Mouse (Mus musculus) C2C12 (cell line): ENCODE results near the gene Phkb.

ENCODE experiments used
- CEBPB ChIP-seq: IDR thresholded peaks from one replicate; pipeline ENCODE4 v1.6.1; 2011; ENCODE audit warnings: low read depth, mild to moderate bottlenecking, control low read depth, moderate library complexity
- CTCF ChIP-seq: IDR thresholded peaks from one replicate; pipeline ENCODE4 v1.5.1; 2011; ENCODE audit not compliant: control insufficient read depth, insufficient read depth, insufficient read length
- MAX ChIP-seq: IDR thresholded peaks from one replicate; pipeline ENCODE4 v1.6.1; 2011; ENCODE audit warnings: mild to moderate bottlenecking, control low read depth
- MYOD1 ChIP-seq: IDR thresholded peaks from one replicate; pipeline ENCODE4 v1.6.1; 2011; ENCODE audit warnings: low read depth; ENCODE audit not compliant: control insufficient read depth, insufficient read length
- MYOG ChIP-seq: IDR thresholded peaks from one replicate; pipeline ENCODE4 v1.6.1; 2011; ENCODE audit not compliant: control insufficient read depth, insufficient read length; ENCODE audit errors: extremely low read depth
- USF1 ChIP-seq: IDR thresholded peaks from one replicate; pipeline ENCODE4 v1.6.1; 2011; ENCODE audit warnings: low read depth, mild to moderate bottlenecking, control low read depth, moderate library complexity

- TF ChIP-seq CTCF (no peak), USF1 (no peak), CEBPB (no peak), MAX (no peak), MYOG (no peak), MYOD1 (no peak)
Measured at GRCm38 (mm10) chr8:86083346-86083745, 242.6 kb downstream of the Phkb start.
